26 mouse cellular contexts compared by ENCODE assay signal in genomic region chr13:114685368-114685767, GRCm38 (mm10).
"Had no signal": no experiment of that assay in that cellular context is flagged by ENCODE, and none has a peak within 500 bp of the region (broad histone marks: within the 10 kb centered on the region; RNA-seq: fewer than 3 reads in every experiment).

No protein-coding gene starts in this region.

- H3K27ac ChIP-seq: gastrocnemius, adult 2 months; heart, adult 2 months; hindbrain, embryonic 10.5 days; hindbrain, embryonic 12.5 days; hindbrain, embryonic 14.5 days; intestine, embryonic 15.5 days; layer of hippocampus, adult 2 months; left cerebral cortex, adult 2 months; limb, embryonic 10.5 days; limb, embryonic 12.5 days; liver, embryonic 13.5 days had no signal

- DNase-seq: gastrocnemius, adult 2 months; gastrocnemius, postnatal 10 days; gastrocnemius, postnatal 25 days; heart, adult 2 months; heart, postnatal 10 days; heart, postnatal 4 days; kidney, adult 18-20 months; kidney, adult 8-10 months; kidney, postnatal 10 days; kidney, postnatal 25 days; kidney, postnatal 4 days; liver; liver, embryonic 13.5 days had no signal

- H3K27me3 ChIP-seq: hindbrain, embryonic 12.5 days; intestine, embryonic 15.5 days; limb, embryonic 12.5 days; liver, embryonic 13.5 days had no signal

- ATAC-seq: hindbrain, embryonic 16.5 days; inflammation-experienced regulatory T-cells, adult 6 months; intestine, embryonic 15.5 days; intestine, postnatal 0 days had no signal

- H3K4me1 ChIP-seq: hindbrain, embryonic 10.5 days; hindbrain, embryonic 12.5 days; intestine, embryonic 15.5 days; limb, embryonic 10.5 days; limb, embryonic 12.5 days had no signal

- H3K36me3 ChIP-seq: hindbrain, embryonic 10.5 days; hindbrain, embryonic 12.5 days; intestine, embryonic 15.5 days; limb, embryonic 10.5 days; limb, embryonic 12.5 days; liver, embryonic 13.5 days had no signal

- H3K4me3 ChIP-seq: gastrocnemius, adult 2 months; heart, adult 2 months; hindbrain, embryonic 10.5 days; hindbrain, embryonic 12.5 days; intestine, embryonic 15.5 days; layer of hippocampus, adult 2 months; left cerebral cortex, adult 2 months; limb, embryonic 10.5 days; limb, embryonic 12.5 days; liver, embryonic 13.5 days had no signal

- H3K9me3 ChIP-seq: hindbrain, embryonic 10.5 days; hindbrain, embryonic 12.5 days; intestine, embryonic 15.5 days; limb, embryonic 10.5 days; limb, embryonic 12.5 days; liver, embryonic 13.5 days had no signal

- H3K9ac ChIP-seq: hindbrain, embryonic 12.5 days; hindbrain, embryonic 14.5 days; intestine, embryonic 15.5 days; limb, embryonic 12.5 days; liver, embryonic 13.5 days had no signal

- H3K4me2 ChIP-seq: heart, embryonic 11.5 days; hindbrain, embryonic 12.5 days; hindbrain, embryonic 14.5 days; intestine, embryonic 15.5 days; limb, embryonic 12.5 days; liver, embryonic 11.5 days; liver, embryonic 13.5 days had no signal
